Mouse (Mus musculus): ENCODE results near the gene Medag.

Gene Medag

GRCm38 (mm10) chr5:149411509-149412193 lies at the start of gene Medag:
Gene Medag (plus strand): TSS chr5:149411749.
- DNase-seq (ENCODE audit: extremely low spot score, low spot score): peak; percentile 56

- DNase-seq (ENCODE audit: extremely low spot score, low spot score): no peak
Observed at GRCm38 (mm10) chr5:149362626-149363025, 48.9 kb upstream of the Medag start.

GRCm38 (mm10) chr5:149363903-149364755 lies 47.4 kb upstream of the Medag start:
- DNase-seq (ENCODE audit: extremely low spot score, low spot score): no peak

- DNase-seq (ENCODE audit: extremely low spot score, low spot score): no peak
Observed at GRCm38 (mm10) chr5:149367011-149367410, 44.5 kb upstream of the Medag start.

- no peak for DNase-seq (ENCODE audit: extremely low spot score, low spot score)
Observed at GRCm38 (mm10) chr5:149367544-149368466, 43.7 kb upstream of the Medag start.

GRCm38 (mm10) chr5:149368575-149369312 lies 42.8 kb upstream of the Medag start:
- no peak for DNase-seq (ENCODE audit: extremely low spot score, low spot score)

GRCm38 (mm10) chr5:149369373-149370035 lies 42.0 kb upstream of the Medag start:
- no peak for DNase-seq (ENCODE audit: extremely low spot score, low spot score)

GRCm38 (mm10) chr5:149372018-149372417 lies 39.5 kb upstream of the Medag start:
- DNase-seq (ENCODE audit: extremely low spot score, low spot score): no peak

GRCm38 (mm10) chr5:149373224-149373623 lies 38.3 kb upstream of the Medag start:
- no peak for DNase-seq (ENCODE audit: extremely low spot score, low spot score)

- no peak for DNase-seq (ENCODE audit: extremely low spot score, low spot score)
Observed at GRCm38 (mm10) chr5:149374026-149374425, 37.5 kb upstream of the Medag start.

- no peak for DNase-seq (ENCODE audit: extremely low spot score, low spot score)
Observed at GRCm38 (mm10) chr5:149375074-149375888, 36.3 kb upstream of the Medag start.

GRCm38 (mm10) chr5:149375889-149376212 lies 35.7 kb upstream of the Medag start:
- DNase-seq (ENCODE audit: extremely low spot score, low spot score): peak; percentile 95

- no peak for DNase-seq (ENCODE audit: extremely low spot score, low spot score)
Observed at GRCm38 (mm10) chr5:149376367-149376766, 35.2 kb upstream of the Medag start.

- DNase-seq (ENCODE audit: extremely low spot score, low spot score): no peak
Observed at GRCm38 (mm10) chr5:149377253-149377652, 34.3 kb upstream of the Medag start.

- no peak for DNase-seq (ENCODE audit: extremely low spot score, low spot score)
Observed at GRCm38 (mm10) chr5:149378566-149378965, 33.0 kb upstream of the Medag start.

- DNase-seq (ENCODE audit: extremely low spot score, low spot score): no peak
Observed at GRCm38 (mm10) chr5:149379131-149379784, 32.3 kb upstream of the Medag start.

- DNase-seq (ENCODE audit: extremely low spot score, low spot score): no peak
Observed at GRCm38 (mm10) chr5:149379861-149380260, 31.7 kb upstream of the Medag start.

- DNase-seq (ENCODE audit: extremely low spot score, low spot score): peak; percentile 52
Observed at GRCm38 (mm10) chr5:149380388-149380916, 31.1 kb upstream of the Medag start.

GRCm38 (mm10) chr5:149381948-149382347 lies 29.6 kb upstream of the Medag start:
- no peak for DNase-seq (ENCODE audit: extremely low spot score, low spot score)

All from neural tube, embryonic 10.5 days (tissue).